Mouse (Mus musculus) liver, embryonic 16.5 days (tissue): ENCODE measurements around the gene Atg7. TPM values are rescaled to one million over a fixed set of nuclear protein-coding genes. Genes with fewer than 3 reads are reported as not detected.

ENCODE experiments used
- ATAC-seq: fragments of 200-750 bp; cut with Nextera tagmentation; 2 replicates; pipeline ENCODE4 v1.8.0; 2017; ENCODE audit warnings: low read depth, mild to moderate bottlenecking, moderate number of reproducible peaks, moderate library complexity
- H3K27ac ChIP-seq: fragments of 300-500 bp; sonication (generic); 2 replicates; pipeline ENCODE4 v1.5.1; 2014; ENCODE audit warnings: mild to moderate bottlenecking, low read length
- H3K27me3 ChIP-seq: fragments of 300-500 bp; sonication (generic); 2 replicates; pipeline ENCODE4 v1.6.1; 2014; ENCODE audit warnings: low read depth, low read length, mixed read lengths; ENCODE audit not compliant: control insufficient read depth, insufficient read depth
- H3K36me3 ChIP-seq: fragments of 300-500 bp; sonication (generic); 2 replicates; pipeline ENCODE4 v1.6.1; 2014; ENCODE audit warnings: mild to moderate bottlenecking; ENCODE audit not compliant: control insufficient read depth, insufficient read depth
- H3K4me1 ChIP-seq: fragments of 300-500 bp; sonication (generic); 2 replicates; pipeline ENCODE4 v1.6.1; 2014; ENCODE audit warnings: low read depth, low read length, mixed read lengths; ENCODE audit not compliant: control insufficient read depth
- H3K4me2 ChIP-seq: fragments of 300-500 bp; sonication (generic); 2 replicates; pipeline ENCODE4 v1.6.1; 2014; ENCODE audit warnings: low read depth, low read length, mixed read lengths
- H3K4me3 ChIP-seq: fragments of 300-500 bp; sonication (generic); 2 replicates; pipeline ENCODE4 v1.5.1; 2014; ENCODE audit warnings: low read depth, mild to moderate bottlenecking, low read length
- H3K9ac ChIP-seq: fragments of 300-500 bp; sonication (generic); 2 replicates; pipeline ENCODE4 v1.6.1; 2014; ENCODE audit warnings: low read depth, low read length
- H3K9me3 ChIP-seq: fragments of 300-500 bp; sonication (generic); replicated peaks from 2 replicates; pipeline ENCODE4 v1.6.1; 2016; ENCODE audit warnings: low read length; ENCODE audit not compliant: control insufficient read depth
- WGBS: fragments of 180-500 bp; shearing (Covaris S2); extraction: QIAGEN DNeasy Blood & Tissue Kit; methylation state at CpG from one replicate; pipeline ENCODE4 v1.1.7; 2014; ENCODE audit not compliant: insufficient replicate concordance; 5-methylcytosine and 5-hydroxymethylcytosine counted together
- polyA plus RNA-seq: library from polyadenylated mRNA; unstranded; fragments of >200 nt; fragmentation: Nextera tagmentation; extraction: Ambion mirVana; gene quantifications from 2 replicates; pipeline ENCODE4 v1.2.1, GENCODE M21; 2015

Gene Atg7
- polyA plus RNA-seq, 1 experiment from 2014 or later: 13.2 TPM

DNA sequence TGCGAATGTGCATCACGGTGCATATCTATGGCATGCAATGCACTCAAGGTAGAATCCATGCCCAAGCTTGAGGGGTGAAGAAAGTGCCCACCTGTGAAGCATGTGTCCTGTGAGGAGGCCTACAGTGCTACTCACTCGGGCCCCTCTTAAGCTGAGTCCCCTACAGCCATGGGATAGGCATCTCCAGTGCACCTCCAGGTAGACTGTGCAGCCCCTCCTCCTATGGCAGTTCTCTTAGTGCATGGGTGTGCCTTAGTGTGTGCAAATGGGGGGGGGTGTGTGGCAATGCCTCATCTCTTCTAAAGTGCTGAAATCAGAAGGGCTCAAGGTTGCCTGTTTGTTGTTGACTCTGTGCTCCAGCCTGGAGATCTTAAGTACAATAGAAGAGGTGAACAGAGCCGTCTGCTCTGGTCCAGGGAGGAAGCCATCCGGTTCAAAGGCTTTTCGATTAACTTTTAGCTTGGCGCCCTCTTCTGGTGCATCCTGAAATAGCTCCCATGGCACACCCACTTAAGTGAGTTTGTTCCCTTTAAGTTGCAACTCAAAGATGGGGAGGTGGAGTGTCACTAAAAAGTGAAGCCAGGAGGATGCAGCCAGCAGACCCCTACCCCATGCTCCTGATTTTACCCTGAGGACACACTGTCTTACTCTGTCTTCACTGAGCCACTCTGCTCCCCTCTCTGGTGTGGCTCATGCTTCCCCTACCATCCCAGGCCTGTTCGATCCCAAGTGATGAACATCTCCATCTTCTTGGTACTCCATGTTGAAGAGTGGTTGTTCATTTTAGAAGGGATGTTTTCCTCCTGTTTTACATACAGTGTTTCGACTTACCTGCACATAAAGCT, 55.0 kb downstream of the Atg7 start:
- Histone ChIP-seq H3K4me3 (no peak overlapping the region), H3K27me3 (no peaks in the 10 kb centered on the region), H3K4me2 (no peak overlapping the region), H3K4me1 (no peaks in the 10 kb centered on the region), H3K9me3 (no peaks in the 10 kb centered on the region), H3K27ac (no peak overlapping the region), H3K9ac (no peak overlapping the region), H3K36me3 (peaks cover 6% of the 10 kb centered on the region; the same call in 1 of the 2 replicates)
- ATAC-seq: no peak
- WGBS: 38% methylated on average over 9 of the region's 9 CpGs

DNA sequence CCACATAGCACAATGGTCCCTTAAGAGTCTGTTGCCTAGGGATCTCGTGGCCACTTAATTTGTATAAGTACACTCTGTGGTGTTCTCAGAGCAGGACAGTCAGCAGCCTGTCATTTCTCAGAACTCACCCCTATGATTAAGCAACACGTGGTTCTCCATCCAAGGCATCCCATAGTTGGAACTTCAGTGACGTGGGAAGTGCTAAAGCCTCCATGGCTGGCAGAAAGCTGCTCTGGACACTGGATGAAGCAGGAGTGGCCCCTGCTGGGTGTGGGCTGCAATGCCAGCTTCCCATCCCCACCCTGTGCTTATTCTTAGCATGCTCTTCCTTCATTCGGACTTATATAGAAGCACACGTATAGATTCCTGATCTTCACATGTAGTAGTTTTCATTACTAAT, 55.7 kb downstream of the Atg7 start:
- 48% methylated on average over 5 of the region's 5 CpGs for WGBS
- H3K27me3 ChIP-seq: no peaks in the 10 kb centered on the region
- H3K9ac ChIP-seq: no peak overlapping the region
- H3K4me2 ChIP-seq: no peak overlapping the region
- no peak overlapping the region for H3K4me3 ChIP-seq
- no peak overlapping the region for H3K27ac ChIP-seq
- peaks cover 6% of the 10 kb centered on the region; the same call in 1 of the 2 replicates for H3K36me3 ChIP-seq
- H3K4me1 ChIP-seq: no peaks in the 10 kb centered on the region
- no peaks in the 10 kb centered on the region for H3K9me3 ChIP-seq
- ATAC-seq: no peak

DNA sequence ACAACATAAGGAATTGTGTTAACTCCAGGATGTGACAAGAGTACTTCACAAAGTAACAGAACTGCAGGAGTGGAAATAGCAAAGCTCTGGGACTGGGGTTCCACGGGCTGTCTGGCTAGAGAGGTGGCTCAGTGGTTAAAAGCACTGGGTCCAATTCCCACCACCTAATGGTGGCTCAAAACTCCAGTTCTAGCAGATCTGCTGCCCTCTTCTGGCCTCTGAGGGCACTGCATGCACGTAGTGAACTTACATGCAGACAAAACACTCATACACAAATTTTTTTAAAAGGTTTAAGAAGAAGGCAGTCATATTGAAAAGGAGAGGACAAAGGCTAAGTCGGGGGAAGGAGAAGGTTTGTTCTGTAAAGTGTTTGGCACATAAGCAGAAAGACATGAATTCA, 57.8 kb downstream of the Atg7 start:
- H3K4me3 ChIP-seq: no peak overlapping the region
- no peak overlapping the region for H3K9ac ChIP-seq
- H3K4me2 ChIP-seq: no peak overlapping the region
- no peaks in the 10 kb centered on the region for H3K4me1 ChIP-seq
- peaks cover 6% of the 10 kb centered on the region; the same call in 1 of the 2 replicates for H3K36me3 ChIP-seq
- 62% methylated on average over 3 of the region's 3 CpGs for WGBS
- ATAC-seq: no peak
- no peaks in the 10 kb centered on the region for H3K9me3 ChIP-seq
- no peaks in the 10 kb centered on the region for H3K27me3 ChIP-seq
- no peak overlapping the region for H3K27ac ChIP-seq

DNA sequence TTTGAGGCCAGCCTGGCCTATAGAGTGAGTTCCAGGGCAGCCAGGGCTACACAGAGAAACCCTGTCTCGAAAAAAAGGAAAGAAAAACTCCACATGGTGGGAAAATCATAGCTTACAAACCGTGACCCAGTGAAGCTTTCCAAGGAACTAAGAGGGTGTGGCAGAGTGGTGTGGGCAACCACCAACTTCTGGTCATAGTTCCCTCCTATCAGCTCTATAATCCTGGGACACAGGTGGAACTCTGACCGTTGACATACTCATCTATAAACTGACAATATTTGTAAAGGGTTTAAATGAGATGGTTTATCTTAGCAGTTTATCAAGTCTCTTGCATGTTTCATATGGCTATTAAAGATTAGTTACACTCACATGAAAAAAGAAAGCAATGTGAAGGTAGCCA, 64.1 kb downstream of the Atg7 start:
- Histone ChIP-seq H3K4me1 (no peaks in the 10 kb centered on the region), H3K4me2 (no peak overlapping the region), H3K9ac (no peak overlapping the region), H3K9me3 (no peaks in the 10 kb centered on the region), H3K4me3 (no peak overlapping the region), H3K36me3 (no peaks in the 10 kb centered on the region), H3K27me3 (no peaks in the 10 kb centered on the region), H3K27ac (no peak overlapping the region)
- WGBS: 46% methylated on average over 3 of the region's 3 CpGs
- no peak for ATAC-seq

DNA sequence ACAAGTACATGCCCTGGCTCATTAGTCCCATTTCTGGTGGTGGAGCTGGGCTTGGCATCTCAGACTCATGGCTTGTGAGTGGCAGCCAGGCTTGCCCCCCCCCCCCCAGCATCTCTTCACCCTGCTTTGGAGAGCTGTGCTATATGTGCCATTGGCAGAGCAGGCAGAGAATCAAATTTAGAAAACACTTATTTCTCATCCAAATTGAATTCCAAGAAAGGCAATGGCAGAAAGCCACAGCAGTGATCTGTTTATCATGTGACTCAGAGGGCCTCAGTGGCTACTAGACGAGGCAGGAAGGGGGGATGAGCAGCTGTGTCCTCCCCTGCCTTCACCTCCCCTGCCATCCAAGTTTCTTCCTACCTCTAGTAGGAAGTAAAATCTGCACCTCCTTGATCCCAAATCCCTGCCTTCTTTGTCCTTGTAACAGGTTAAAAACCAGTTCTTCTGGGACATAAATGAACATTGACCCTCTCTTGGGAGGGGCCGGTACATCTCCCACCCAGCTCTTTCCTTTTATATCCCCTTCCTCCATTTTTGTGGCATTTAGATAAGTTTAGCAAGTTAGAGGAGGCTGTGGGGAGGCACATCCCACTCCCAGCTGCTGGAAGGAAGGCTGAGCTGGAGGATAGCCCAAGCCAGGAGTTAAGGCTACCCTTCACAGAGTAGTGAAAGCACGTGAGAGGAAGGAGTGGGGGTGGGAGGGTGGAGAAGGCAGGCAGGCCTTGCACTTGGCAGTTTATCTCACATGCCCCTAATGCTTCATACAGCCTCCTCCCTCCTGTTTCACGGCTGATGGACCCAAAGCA, 69.5 kb downstream of the Atg7 start:
- H3K27ac ChIP-seq: no peak overlapping the region
- H3K27me3 ChIP-seq: no peaks in the 10 kb centered on the region
- H3K4me1 ChIP-seq: no peaks in the 10 kb centered on the region
- no peak overlapping the region for H3K4me2 ChIP-seq
- no peaks in the 10 kb centered on the region for H3K9me3 ChIP-seq
- H3K36me3 ChIP-seq: no peaks in the 10 kb centered on the region
- no peak overlapping the region for H3K9ac ChIP-seq
- H3K4me3 ChIP-seq: no peak overlapping the region
- 49% methylated on average over 4 of the region's 4 CpGs for WGBS
- no peak for ATAC-seq

DNA sequence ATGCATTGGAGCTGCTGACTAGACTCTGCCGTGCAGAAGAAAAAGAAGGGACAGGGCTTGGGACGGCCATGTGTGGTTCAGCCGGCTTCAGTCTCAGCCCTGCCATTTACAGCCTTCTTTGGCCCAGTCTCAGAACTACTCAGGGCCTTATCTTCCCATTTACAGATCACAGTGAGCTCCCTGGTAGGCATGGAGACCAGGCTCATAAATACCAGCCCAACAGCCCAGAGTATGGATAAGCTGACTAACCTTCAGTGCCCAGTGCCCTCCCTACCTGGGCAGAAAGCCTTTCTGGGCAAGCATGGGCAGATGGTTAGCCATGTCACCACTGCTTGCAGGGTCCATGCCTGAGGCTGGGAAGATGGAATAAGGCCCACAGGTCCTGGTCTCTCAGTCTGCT, 70.6 kb downstream of the Atg7 start:
- no peaks in the 10 kb centered on the region for H3K36me3 ChIP-seq
- no peak overlapping the region for H3K9ac ChIP-seq
- H3K4me1 ChIP-seq: no peaks in the 10 kb centered on the region
- H3K4me2 ChIP-seq: no peak overlapping the region
- 57% methylated on average over 3 of the region's 3 CpGs for WGBS
- no peak overlapping the region for H3K27ac ChIP-seq
- H3K27me3 ChIP-seq: no peaks in the 10 kb centered on the region
- H3K9me3 ChIP-seq: no peaks in the 10 kb centered on the region
- ATAC-seq: no peak
- H3K4me3 ChIP-seq: no peak overlapping the region

DNA sequence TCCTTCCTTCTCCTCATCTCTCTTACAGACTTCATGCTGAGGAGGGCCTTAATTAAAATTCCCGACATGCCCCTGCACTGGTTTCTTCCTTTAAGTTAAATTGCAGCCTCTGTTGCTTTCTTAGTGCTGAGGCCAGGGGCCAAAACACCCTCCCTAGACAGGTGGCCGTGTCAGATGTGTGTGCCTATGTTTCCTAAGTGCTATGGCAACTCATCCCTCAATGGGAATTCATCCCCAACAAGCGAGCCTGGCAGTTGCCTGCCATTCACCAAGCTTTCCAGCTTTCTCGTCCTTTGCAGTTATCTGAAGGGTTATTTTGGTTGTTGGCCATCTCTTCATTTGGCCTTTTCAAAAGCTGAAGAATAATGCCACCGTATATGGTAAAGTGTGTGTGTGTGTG, 71.8 kb downstream of the Atg7 start:
- 53% methylated on average over 5 of the region's 5 CpGs for whole genome bisulfite sequencing
- Histone ChIP-seq H3K9ac (no peak overlapping the region), H3K36me3 (no peaks in the 10 kb centered on the region), H3K4me1 (no peaks in the 10 kb centered on the region), H3K4me2 (no peak overlapping the region), H3K27ac (no peak overlapping the region), H3K4me3 (no peak overlapping the region), H3K9me3 (no peaks in the 10 kb centered on the region), H3K27me3 (no peaks in the 10 kb centered on the region)
- ATAC-seq: no peak

DNA sequence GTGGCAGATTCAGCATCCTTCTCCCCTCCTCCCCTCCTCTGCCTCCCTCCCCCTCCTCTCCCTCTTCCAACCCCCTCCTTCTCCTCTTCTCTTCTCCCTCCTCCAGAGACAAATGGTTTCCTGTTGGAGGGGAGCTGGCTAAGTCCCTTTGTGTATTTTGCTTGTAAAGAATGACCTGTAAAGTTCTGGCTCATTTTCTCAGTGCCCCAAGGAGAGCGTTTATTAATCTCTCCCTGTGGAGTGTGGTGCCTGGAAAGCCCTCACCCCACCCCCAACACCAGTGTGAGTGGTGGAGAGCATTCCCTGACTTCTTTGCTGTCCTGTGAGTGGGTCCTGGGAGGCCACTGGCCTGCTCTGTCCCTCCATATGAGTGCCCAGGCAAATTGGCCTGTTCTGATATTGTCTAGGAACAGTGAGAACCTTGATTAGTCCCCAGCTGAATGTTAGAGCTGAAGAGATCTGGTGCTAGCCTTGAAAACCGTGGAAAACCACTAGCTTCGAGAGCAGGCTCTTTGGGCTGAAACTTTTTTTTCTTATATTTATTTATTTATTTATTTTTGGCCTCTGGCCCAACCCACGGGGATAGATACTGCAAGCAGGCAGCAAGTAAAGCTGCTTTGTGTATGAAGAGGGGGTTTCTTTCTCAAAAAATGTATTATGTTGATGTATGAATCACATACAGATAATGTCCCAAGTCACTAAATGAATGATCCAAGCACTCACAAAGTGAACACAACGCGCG, 72.6 kb downstream of the Atg7 start:
- no peak for ATAC-seq
- no peaks in the 10 kb centered on the region for H3K9me3 ChIP-seq

More for the DNA sequence above, 72.6 kb downstream of the Atg7 start:
- no peaks in the 10 kb centered on the region for H3K4me1 ChIP-seq
- H3K4me3 ChIP-seq: no peak overlapping the region
- no peak overlapping the region for H3K4me2 ChIP-seq
- no peaks in the 10 kb centered on the region for H3K27me3 ChIP-seq
- 66% methylated on average over 7 of the region's 7 CpGs for WGBS
- H3K27ac ChIP-seq: no peak overlapping the region
- no peaks in the 10 kb centered on the region for H3K36me3 ChIP-seq
- H3K9ac ChIP-seq: no peak overlapping the region
